Mouse (Mus musculus): ENCODE results near the gene Plekha1.

DNA sequence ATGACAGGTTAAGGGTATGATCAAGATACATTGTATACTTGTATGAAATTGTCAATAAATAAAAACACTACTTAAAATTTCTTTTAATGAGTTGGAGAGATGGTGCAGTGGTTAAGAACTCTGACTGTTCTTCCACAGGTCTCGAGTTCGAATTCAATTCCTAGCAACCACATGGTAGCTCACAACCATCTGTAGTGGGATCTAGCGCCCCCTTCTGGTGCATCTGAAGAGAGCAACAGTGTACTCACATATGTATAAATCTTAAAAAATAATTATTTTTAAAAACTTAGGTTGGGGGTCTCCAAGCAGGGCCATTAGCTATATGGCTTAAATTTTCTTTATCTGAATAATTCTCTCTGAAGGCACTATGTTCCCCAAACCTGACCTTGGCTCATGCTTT, 64.8 kb downstream of the Plekha1 start:
- TF ChIP-seq CTCF (IDR thresholded peaks at IDR 0.05; ENCODE audit: control insufficient read depth, insufficient read depth, insufficient replicate concordance, low read depth, low read length) (no peak), POLR2A (IDR thresholded peaks at IDR 0.05; ENCODE audit: control insufficient read depth, low read depth, low read length) (no peak)
